Mouse (Mus musculus) layer of hippocampus, adult 9-10 months (tissue): ENCODE results near the gene Nmnat1.
"Not testable (repeated sequence)": the region's sequence is repeated elsewhere in the genome, so short reads cannot be mapped to it uniquely, and the experiment has no call there.

ENCODE experiments used
- DNase-seq: peaks from one replicate; pipeline ENCODE4 v3.0.0; 2022; ENCODE audit warnings: low spot score

Gene Nmnat1

GRCm38 (mm10) chr4:149489415-149490240, 4.6 kb upstream of the Nmnat1 start:
- DNase-seq: no peak

GRCm38 (mm10) chr4:149487729-149488128, 2.7 kb upstream of the Nmnat1 start:
- no peak for DNase-seq

GRCm38 (mm10) chr4:149485825-149486206, 814 bp upstream of the Nmnat1 start:
- DNase-seq: no peak

- no peak for DNase-seq
These were observed 436 bp downstream of the Nmnat1 start for GRCm38 (mm10) chr4:149484566-149484965.

- DNase-seq: no peak
These were observed 7.9 kb downstream of the Nmnat1 start, which contains the start of gene Tmem274 for GRCm38 (mm10) chr4:149477078-149477477. Gene Tmem274, plus strand, starts transcription at chr4:149477378.

- DNase-seq: no peak
These were observed 9.9 kb downstream of the Nmnat1 start for GRCm38 (mm10) chr4:149475096-149475495.

GRCm38 (mm10) chr4:149469557-149469956, 15.4 kb downstream of the Nmnat1 start:
- DNase-seq: no peak

GRCm38 (mm10) chr4:149463435-149463950, 21.5 kb downstream of the Nmnat1 start:
- DNase-seq: no peak

- no peak for DNase-seq
These were observed 22.6 kb downstream of the Nmnat1 start for GRCm38 (mm10) chr4:149462305-149462971.

GRCm38 (mm10) chr4:149461579-149462304, 23.3 kb downstream of the Nmnat1 start:
- DNase-seq: no peak

GRCm38 (mm10) chr4:149460475-149460874, 24.5 kb downstream of the Nmnat1 start:
- not testable (repeated sequence) for DNase-seq

- no peak for DNase-seq
These were observed 25.6 kb downstream of the Nmnat1 start for GRCm38 (mm10) chr4:149459425-149459824.

GRCm38 (mm10) chr4:149458526-149458925, 26.5 kb downstream of the Nmnat1 start:
- DNase-seq: no peak

- no peak for DNase-seq
These were observed 27.1 kb downstream of the Nmnat1 start for GRCm38 (mm10) chr4:149457831-149458430.

GRCm38 (mm10) chr4:149457163-149457562, 27.8 kb downstream of the Nmnat1 start:
- DNase-seq: not testable (repeated sequence)

- DNase-seq: no peak
These were observed 30.1 kb downstream of the Nmnat1 start, which contains the start of gene Rbp7 for GRCm38 (mm10) chr4:149454879-149455278. Gene Rbp7, minus strand, starts transcription at chr4:149454978.

GRCm38 (mm10) chr4:149454263-149454662, 30.7 kb downstream of the Nmnat1 start:
- no peak for DNase-seq

GRCm38 (mm10) chr4:149453656-149454055, 31.3 kb downstream of the Nmnat1 start:
- DNase-seq: no peak

GRCm38 (mm10) chr4:149450636-149451035, 34.4 kb downstream of the Nmnat1 start:
- DNase-seq: no peak

GRCm38 (mm10) chr4:149446309-149446708, 38.7 kb downstream of the Nmnat1 start:
- DNase-seq: no peak

GRCm38 (mm10) chr4:149445868-149446267, 39.1 kb downstream of the Nmnat1 start:
- DNase-seq: no peak
